Mouse (Mus musculus) G1E (cell line): ENCODE measurements around the gene Rnf185.

Experiments used
- CTCF ChIP-seq: IDR thresholded peaks from 2 replicates; pipeline ENCODE4 v1.5.1; 2012; ENCODE audit warnings: low read depth, low read length, inconsistent platforms, mixed read lengths
- GATA1 ChIP-seq: IDR thresholded peaks from 2 replicates; pipeline ENCODE4 v1.6.1; 2012; ENCODE audit warnings: borderline replicate concordance, low read length, inconsistent platforms, mixed read lengths
- GATA2 ChIP-seq: IDR thresholded peaks from 2 replicates; pipeline ENCODE4 v1.6.1; 2012; ENCODE audit warnings: low read depth, low read length, inconsistent platforms, borderline replicate concordance
- TAL1 ChIP-seq: conservative IDR thresholded peaks from 2 replicates; pipeline ENCODE4 v1.6.1; 2012; ENCODE audit warnings: low read depth, low read length, inconsistent platforms, mixed read lengths

DNA sequence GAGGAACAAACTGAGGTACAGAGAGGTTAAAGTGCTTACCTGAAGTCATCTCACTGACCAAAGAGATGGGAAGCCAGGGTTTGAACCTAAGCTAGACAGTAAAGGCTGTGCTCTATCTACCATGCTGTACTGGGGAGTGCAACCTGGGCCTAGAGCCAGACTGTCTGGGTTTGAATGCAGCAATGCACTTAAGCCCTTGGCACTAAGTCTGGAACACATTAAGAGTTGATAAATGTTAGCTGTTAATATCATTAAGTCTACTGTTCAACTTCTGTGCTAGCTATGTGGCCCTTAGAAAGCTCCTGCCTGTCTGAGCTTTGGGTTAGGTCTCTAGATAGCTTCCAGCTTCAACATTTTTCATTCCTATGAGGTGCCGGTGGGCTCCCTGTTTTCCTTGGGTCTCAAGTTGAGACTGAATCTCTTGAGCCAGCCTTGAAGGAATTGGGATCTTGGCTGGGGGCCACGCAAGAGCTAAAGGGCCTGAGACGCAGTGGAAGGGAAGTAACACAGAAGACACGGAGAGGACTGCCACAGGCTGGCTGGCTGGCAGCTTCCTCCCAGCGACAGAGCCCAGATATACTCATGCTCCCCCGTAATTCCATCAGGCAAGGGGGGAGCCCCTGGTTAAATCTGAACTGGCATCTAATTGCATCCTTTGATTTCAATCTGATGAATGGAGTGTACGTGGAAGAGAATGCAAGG, 78.4 kb downstream of the Rnf185 start:
- TF ChIP-seq CTCF (no peak), GATA1 (no peak), TAL1 (no peak), GATA2 (no peak)
